Mouse (Mus musculus) kidney, postnatal 0 days (tissue): ENCODE results near the gene Dolpp1. TPM values are rescaled to one million over a fixed set of nuclear protein-coding genes. Genes with fewer than 3 reads are reported as not detected.

Experiments used
- ATAC-seq: fragments of 200-750 bp; cut with Nextera tagmentation; replicated peaks from 2 replicates; pipeline ENCODE4 v1.8.0; 2017; ENCODE audit warnings: low read depth, moderate number of reproducible peaks, moderate TSS enrichment, moderate library complexity; ENCODE audit not compliant: low FRiP score
- DNase-seq: peaks from one replicate; pipeline ENCODE4 v3.0.0-alpha.2; 2016; ENCODE audit warnings: low spot score
- H3K27ac ChIP-seq: fragments of 300-500 bp; sonication (generic); 2 replicates; pipeline ENCODE4 v1.5.1; 2014; ENCODE audit warnings: mild to moderate bottlenecking
- H3K27me3 ChIP-seq: fragments of 300-500 bp; sonication (generic); 2 replicates; pipeline ENCODE4 v1.6.1; 2014; ENCODE audit warnings: low read length, mixed read lengths; ENCODE audit not compliant: insufficient read depth
- H3K36me3 ChIP-seq: fragments of 300-500 bp; sonication (generic); 2 replicates; pipeline ENCODE4 v1.6.1; 2014; ENCODE audit warnings: low read length, mixed read lengths; ENCODE audit not compliant: insufficient read depth
- H3K4me1 ChIP-seq: fragments of 300-500 bp; sonication (generic); replicated peaks from 2 replicates; pipeline ENCODE4 v1.6.1; 2014; ENCODE audit warnings: antibody characterized with exemption, low read length, mixed read lengths; ENCODE audit not compliant: insufficient read depth
- H3K4me2 ChIP-seq: fragments of 300-500 bp; sonication (generic); 2 replicates; pipeline ENCODE4 v1.6.1; 2014; ENCODE audit warnings: mild to moderate bottlenecking, low read length, moderate library complexity, mixed read lengths
- H3K4me3 ChIP-seq: fragments of 300-500 bp; sonication (generic); replicated peaks from 2 replicates; pipeline ENCODE4 v1.5.1; 2014; ENCODE audit warnings: low read depth, low read length
- H3K9ac ChIP-seq: fragments of 300-500 bp; sonication (generic); 2 replicates; pipeline ENCODE4 v1.6.1; 2014; ENCODE audit warnings: low read depth, low read length
- H3K9me3 ChIP-seq: fragments of 300-500 bp; sonication (generic); replicated peaks from 2 replicates; pipeline ENCODE4 v1.6.1; 2016; ENCODE audit warnings: low read length, inconsistent platforms, mixed read lengths
- CTCF ChIP-seq: IDR thresholded peaks from 2 replicates; pipeline ENCODE4 v1.5.1; 2016; ENCODE audit warnings: antibody characterized with exemption, low read depth, mild to moderate bottlenecking, moderate library complexity
- WGBS: fragments of 180-500 bp; shearing (Covaris S2); extraction: QIAGEN DNeasy Blood & Tissue Kit; methylation state at CpG from one replicate; pipeline ENCODE4 v1.1.7; 2014; 5-methylcytosine and 5-hydroxymethylcytosine counted together
- polyA plus RNA-seq: library from polyadenylated mRNA; unstranded; fragments of >200 nt; fragmentation: Nextera tagmentation; extraction: Ambion mirVana; gene quantifications from 2 replicates; pipeline ENCODE4 v1.2.1, GENCODE M21; 2015

The Dolpp1 gene
- polyA plus RNA-seq, 1 experiment from 2014 or later, result 23.4 TPM

- Histone ChIP-seq H3K27me3 (no peaks in the 10 kb centered on the region), H3K4me3 (no peak overlapping the region), H3K36me3 (no peaks in the 10 kb centered on the region), H3K9me3 (no peaks in the 10 kb centered on the region), H3K4me2 (peak overlapping the region; percentile 77; the same call in 1 of the 2 replicates), H3K4me1 (peaks cover 25% of the 10 kb centered on the region), H3K9ac (no peak overlapping the region), H3K27ac (no peak overlapping the region)
- DNase-seq (no peak), ATAC-seq (no peak)
- TF ChIP-seq CTCF, result no peak
- WGBS, result 59% methylated on average over 5 of the region's 5 CpGs
These were observed 25.6 kb downstream of the Dolpp1 start for GRCm38 (mm10) chr2:30417595-30418165.

DNA sequence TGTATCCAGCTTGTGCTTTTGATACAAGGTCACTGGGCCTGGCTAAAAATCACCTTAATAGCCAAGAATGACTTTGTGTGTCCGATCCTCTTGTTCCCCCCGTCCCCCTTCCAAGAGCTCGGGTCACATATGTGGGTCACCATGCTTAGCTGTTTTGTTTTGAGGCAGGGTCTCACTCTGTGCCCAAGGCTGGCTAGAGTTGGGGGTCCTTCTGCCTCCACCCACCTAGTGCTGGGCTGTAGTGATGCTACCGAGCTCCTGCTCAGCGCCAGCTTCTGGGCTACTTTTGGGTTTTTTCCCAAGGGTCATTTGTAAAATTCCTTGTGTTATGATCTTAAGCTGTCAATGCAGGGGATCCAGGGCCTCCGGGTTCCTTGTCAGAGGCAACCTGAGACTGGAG is 26.2 kb downstream of the Dolpp1 start:
- Histone ChIP-seq H3K9me3 (no peaks in the 10 kb centered on the region), H3K4me1 (peaks cover 25% of the 10 kb centered on the region), H3K4me3 (no peak overlapping the region), H3K4me2 (peak overlapping the region; percentile 77; the same call in 1 of the 2 replicates), H3K9ac (no peak overlapping the region), H3K27ac (no peak overlapping the region), H3K36me3 (no peaks in the 10 kb centered on the region), H3K27me3 (no peaks in the 10 kb centered on the region)
- DNase-seq (no peak), ATAC-seq (no peak)
- no peak for TF ChIP-seq CTCF
- WGBS, result 60% methylated on average over 6 of the region's 6 CpGs

- no peak for TF ChIP-seq CTCF
These were observed 27.1 kb downstream of the Dolpp1 start for GRCm38 (mm10) chr2:30419112-30419511.

GRCm38 (mm10) chr2:30421432-30421831 is 29.4 kb downstream of the Dolpp1 start:
- H3K4me2 ChIP-seq, result no peak overlapping the region
- no peaks in the 10 kb centered on the region for H3K27me3 ChIP-seq
- no peak for TF ChIP-seq CTCF
- 62% methylated on average over 4 of the region's 4 CpGs for WGBS
- no peak overlapping the region for H3K9ac ChIP-seq
- no peaks in the 10 kb centered on the region for H3K9me3 ChIP-seq
- no peak overlapping the region for H3K27ac ChIP-seq
- no peak for DNase-seq
- ATAC-seq, result no peak
- H3K36me3 ChIP-seq, result peaks cover 2% of the 10 kb centered on the region; the same call in 1 of the 2 replicates
- peaks cover 15% of the 10 kb centered on the region for H3K4me1 ChIP-seq
- H3K4me3 ChIP-seq, result no peak overlapping the region

More at GRCm38 (mm10) chr2:30419112-30419511, 27.1 kb downstream of the Dolpp1 start:
- Histone ChIP-seq H3K27ac (peak overlapping the region; percentile 73), H3K4me1 (peaks cover 24% of the 10 kb centered on the region), H3K9me3 (no peaks in the 10 kb centered on the region), H3K9ac (no peak overlapping the region), H3K36me3 (no peaks in the 10 kb centered on the region), H3K27me3 (no peaks in the 10 kb centered on the region), H3K4me3 (no peak overlapping the region), H3K4me2 (peak overlapping the region; percentile 77)
- DNase-seq, result peak; percentile 63
- ATAC-seq, result no peak
- 23% methylated on average over 10 of the region's 10 CpGs for WGBS

GRCm38 (mm10) chr2:30429156-30429555 is 37.1 kb downstream of the Dolpp1 start:
- no peak overlapping the region for H3K9ac ChIP-seq
- no peaks in the 10 kb centered on the region for H3K27me3 ChIP-seq
- H3K4me1 ChIP-seq, result no peaks in the 10 kb centered on the region
- H3K27ac ChIP-seq, result no peak overlapping the region
- no peaks in the 10 kb centered on the region for H3K9me3 ChIP-seq
- no peak for TF ChIP-seq CTCF
- H3K36me3 ChIP-seq, result peaks cover 56% of the 10 kb centered on the region
- DNase-seq, result no peak
- no peak for ATAC-seq
- no peak overlapping the region for H3K4me2 ChIP-seq
- no peak overlapping the region for H3K4me3 ChIP-seq

- DNase-seq (peak; percentile 91), ATAC-seq (peak; percentile 35; the same call in 1 of the 2 replicates)
- peaks cover 54% of the 10 kb centered on the region for H3K36me3 ChIP-seq
- no peak overlapping the region for H3K9ac ChIP-seq
- no peaks in the 10 kb centered on the region for H3K27me3 ChIP-seq
- peaks cover 3% of the 10 kb centered on the region; the same call in 1 of the 2 replicates for H3K4me1 ChIP-seq
- no peak overlapping the region for H3K4me2 ChIP-seq
- WGBS, result 43% methylated on average over 5 of the region's 5 CpGs
- H3K27ac ChIP-seq, result no peak overlapping the region
- H3K9me3 ChIP-seq, result no peaks in the 10 kb centered on the region
- H3K4me3 ChIP-seq, result no peak overlapping the region
- TF ChIP-seq CTCF, result peak; percentile 89
These were observed 43.5 kb downstream of the Dolpp1 start for GRCm38 (mm10) chr2:30435326-30436155.
